Mouse (Mus musculus) MEL (cell line): Measurements from ENCODE around the gene Hpn. TPM values are rescaled to one million over a fixed set of nuclear protein-coding genes. Genes with fewer than 3 reads are reported as not detected.

Source experiments
- DNase-seq: peaks from one replicate; pipeline ENCODE4 v3.0.0; 2011; ENCODE audit warnings: low read depth, low spot score
- H3K27ac ChIP-seq: 2 replicates; pipeline ENCODE4 v1.5.1; 2012; ENCODE audit warnings: low read depth, mild to moderate bottlenecking, control low read depth, low read length, moderate library complexity; ENCODE audit not compliant: control insufficient read depth
- H3K27me3 ChIP-seq, 2 experiments: fragments of 150-350 bp in 1 of 2; sonication (generic) in 1 of 2; 2 replicates each; pipeline ENCODE4 v1.6.1; 2012; ENCODE audit warnings: low read length in 2 of 2, mild to moderate bottlenecking in 2 of 2, improper control_type of control experiment in 1 of 2, moderate library complexity in 1 of 2; ENCODE audit not compliant: insufficient read depth in 2 of 2, control insufficient read depth in 1 of 2
- H3K36me3 ChIP-seq, 2 experiments: 2 replicates each; pipeline ENCODE4 v1.6.1; 2012 to 2014; ENCODE audit warnings: low read length in 2 of 2, improper control_type of control experiment in 1 of 2, inconsistent platforms in 1 of 2, mild to moderate bottlenecking in 1 of 2; ENCODE audit not compliant: insufficient read depth in 2 of 2, control insufficient read depth in 1 of 2
- H3K4me1 ChIP-seq, 2 experiments: fragments of 150-350 bp in 1 of 2; sonication (generic) in 1 of 2; 2 replicates each; pipeline ENCODE4 v1.6.1; 2012; ENCODE audit warnings: low read length in 2 of 2, improper control_type of control experiment in 1 of 2, mild to moderate bottlenecking in 1 of 2; ENCODE audit not compliant: insufficient read depth in 2 of 2, control insufficient read depth in 1 of 2
- H3K4me3 ChIP-seq, 2 experiments: fragments of 150-350 bp in 1 of 2; sonication (generic) in 1 of 2; 2 replicates each; pipeline ENCODE4 v1.5.1; 2012; ENCODE audit warnings: low read depth in 2 of 2, low read length in 2 of 2, mild to moderate bottlenecking in 2 of 2, moderate library complexity in 2 of 2, control low read depth in 1 of 2, improper control_type of control experiment in 1 of 2; ENCODE audit not compliant: control insufficient read depth in 1 of 2, insufficient read depth in 1 of 2
- H3K79me2 ChIP-seq: 2 replicates; pipeline ENCODE4 v1.6.1; 2012; ENCODE audit warnings: mild to moderate bottlenecking, low read length, moderate library complexity; ENCODE audit not compliant: control insufficient read depth, poor library complexity, insufficient read depth
- H3K9ac ChIP-seq: 2 replicates; pipeline ENCODE4 v1.6.1; 2012; ENCODE audit warnings: low read depth, mild to moderate bottlenecking, control low read depth, low read length, moderate library complexity; ENCODE audit not compliant: control insufficient read depth, poor library complexity, severe bottlenecking
- H3K9me3 ChIP-seq: fragments of 150-350 bp; sonication (generic); replicated peaks from 2 replicates; pipeline ENCODE4 v1.6.1; 2012; ENCODE audit warnings: mild to moderate bottlenecking, low read length, improper control_type of control experiment, moderate library complexity; ENCODE audit not compliant: insufficient read depth
- BHLHE40 ChIP-seq: IDR thresholded peaks from 2 replicates; pipeline ENCODE4 v1.6.1; 2012; ENCODE audit warnings: low read depth, mild to moderate bottlenecking, inconsistent platforms, low read length, improper control_type of control experiment, borderline replicate concordance
- E2F4 ChIP-seq: IDR thresholded peaks from 2 replicates; pipeline ENCODE4 v1.6.1; 2011; ENCODE audit warnings: low read depth, low read length, improper control_type of control experiment, borderline replicate concordance
- ELF1 ChIP-seq: IDR thresholded peaks from 2 replicates; pipeline ENCODE4 v1.6.1; 2014; ENCODE audit warnings: low read depth, mild to moderate bottlenecking, inconsistent platforms, low read length, improper control_type of control experiment, moderate library complexity
- EP300 ChIP-seq, 2 experiments: IDR thresholded peaks; 2 replicates each; pipeline ENCODE4 v1.6.1; 2011; ENCODE audit warnings: improper control_type of control experiment in 2 of 2, low read length in 2 of 2, low read depth in 1 of 2, mild to moderate bottlenecking in 1 of 2
- ETS1 ChIP-seq: IDR thresholded peaks from 2 replicates; pipeline ENCODE4 v1.6.1; 2012; ENCODE audit warnings: low read depth, mild to moderate bottlenecking, inconsistent platforms, low read length, improper control_type of control experiment, moderate library complexity
- GABPA ChIP-seq: IDR thresholded peaks from 2 replicates; pipeline ENCODE4 v1.6.1; 2012; ENCODE audit warnings: low read depth, mild to moderate bottlenecking, inconsistent platforms, low read length, improper control_type of control experiment, moderate library complexity
- GATA1 ChIP-seq: IDR thresholded peaks from 2 replicates; pipeline ENCODE4 v1.6.1; 2011; ENCODE audit warnings: low read depth, low read length, improper control_type of control experiment
- KAT2A ChIP-seq: conservative IDR thresholded peaks from 2 replicates; pipeline ENCODE4 v1.6.1; 2012; ENCODE audit warnings: low read depth, low read length, improper control_type of control experiment, inconsistent platforms
- MAFK ChIP-seq: IDR thresholded peaks from 2 replicates; pipeline ENCODE4 v1.6.1; 2011; ENCODE audit warnings: low read depth, mild to moderate bottlenecking, low read length, improper control_type of control experiment, borderline replicate concordance
- MAX ChIP-seq: IDR thresholded peaks from 2 replicates; pipeline ENCODE4 v1.6.1; 2011; ENCODE audit warnings: low read length, improper control_type of control experiment
- MAZ ChIP-seq: IDR thresholded peaks from 2 replicates; pipeline ENCODE4 v1.6.1; 2012; ENCODE audit warnings: low read depth, mild to moderate bottlenecking, inconsistent platforms, low read length, improper control_type of control experiment
- MEF2A ChIP-seq: IDR thresholded peaks from 2 replicates; pipeline ENCODE4 v1.6.1; 2014; ENCODE audit warnings: low read depth, mild to moderate bottlenecking, inconsistent platforms, low read length, improper control_type of control experiment; ENCODE audit not compliant: poor library complexity, insufficient replicate concordance, severe bottlenecking; ENCODE audit errors: extremely low read depth
- NELFE ChIP-seq: IDR thresholded peaks from 2 replicates; pipeline ENCODE4 v1.6.1; 2011; ENCODE audit warnings: low read depth, low read length, improper control_type of control experiment
- NRF1 ChIP-seq: IDR thresholded peaks from 2 replicates; pipeline ENCODE4 v1.6.1; 2014; ENCODE audit warnings: low read depth, mild to moderate bottlenecking, inconsistent platforms, low read length, improper control_type of control experiment, moderate library complexity; ENCODE audit not compliant: poor library complexity, insufficient read depth, severe bottlenecking
- POLR2A ChIP-seq, 2 experiments: IDR thresholded peaks; 2 replicates each; pipeline ENCODE4 v1.6.1; 2011 to 2012; ENCODE audit warnings: low read length in 2 of 2, mild to moderate bottlenecking in 2 of 2, control low read depth in 1 of 2, improper control_type of control experiment in 1 of 2, low read depth in 1 of 2, moderate library complexity in 1 of 2; ENCODE audit not compliant: control insufficient read depth in 1 of 2, insufficient read depth in 1 of 2, poor library complexity in 1 of 2
- POLR2AphosphoS2 ChIP-seq: IDR thresholded peaks from 2 replicates; pipeline ENCODE4 v1.6.1; 2011; ENCODE audit warnings: low read length, improper control_type of control experiment
- RAD21 ChIP-seq: IDR thresholded peaks from 2 replicates; pipeline ENCODE4 v1.6.1; 2011; ENCODE audit warnings: mild to moderate bottlenecking, low read depth, low read length, improper control_type of control experiment
- SIN3A ChIP-seq: IDR thresholded peaks from 2 replicates; pipeline ENCODE4 v1.6.1; 2012; ENCODE audit warnings: low read length, improper control_type of control experiment, inconsistent platforms
- SMC3 ChIP-seq: IDR thresholded peaks from 2 replicates; pipeline ENCODE4 v1.6.1; 2011; ENCODE audit warnings: low read depth, low read length, improper control_type of control experiment
- TAL1 ChIP-seq: IDR thresholded peaks from 2 replicates; pipeline ENCODE4 v1.6.1; 2012; ENCODE audit warnings: mild to moderate bottlenecking, inconsistent platforms, low read length, moderate library complexity, mixed read lengths
- TCF12 ChIP-seq: IDR thresholded peaks from 2 replicates; pipeline ENCODE4 v1.6.1; 2014; ENCODE audit warnings: low read depth, mild to moderate bottlenecking, inconsistent platforms, low read length, improper control_type of control experiment, moderate library complexity
- USF1 ChIP-seq: IDR thresholded peaks from 2 replicates; pipeline ENCODE4 v1.6.1; 2014; ENCODE audit warnings: low read depth, mild to moderate bottlenecking, inconsistent platforms, low read length, improper control_type of control experiment, moderate library complexity
- ZC3H11A ChIP-seq: IDR thresholded peaks from 2 replicates; pipeline ENCODE4 v1.6.1; 2012; ENCODE audit warnings: low read depth, mild to moderate bottlenecking, inconsistent platforms, low read length, improper control_type of control experiment
- ZMIZ1 ChIP-seq: IDR thresholded peaks from 2 replicates; pipeline ENCODE4 v1.6.1; 2012; ENCODE audit warnings: low read depth, mild to moderate bottlenecking, inconsistent platforms, low read length, improper control_type of control experiment, moderate library complexity
- ZNF384 ChIP-seq: IDR thresholded peaks from 2 replicates; pipeline ENCODE4 v1.6.1; 2012; ENCODE audit warnings: low read depth, mild to moderate bottlenecking, inconsistent platforms, low read length, improper control_type of control experiment
- polyA plus RNA-seq, 2 experiments: library from polyadenylated mRNA; stranded (reverse) in 1 of 2; unstranded in 1 of 2; fragments of >175 nt in 1 of 2; fragments of >200 nt in 1 of 2; gene quantifications; 2 replicates each; pipeline versions ENCODE4 v1.2.1 to v1.2.4; 2012; ENCODE audit warnings: low replicate concordance in 2 of 2, low read depth in 1 of 2; ENCODE audit not compliant: insufficient read length in 2 of 2, insufficient read depth in 1 of 2, missing spikeins in 1 of 2
- total RNA-seq: library from RNA; depleted of rRNA; stranded (reverse); fragments of 300-350 nt; gene quantifications from 2 replicates; pipeline ENCODE4 v1.2.3, GENCODE M21; 2012

Hpn gene
- total and polyA plus RNA-seq, 3 experiments, result 1.1 to 1.6 TPM; not detected in 1

DNA sequence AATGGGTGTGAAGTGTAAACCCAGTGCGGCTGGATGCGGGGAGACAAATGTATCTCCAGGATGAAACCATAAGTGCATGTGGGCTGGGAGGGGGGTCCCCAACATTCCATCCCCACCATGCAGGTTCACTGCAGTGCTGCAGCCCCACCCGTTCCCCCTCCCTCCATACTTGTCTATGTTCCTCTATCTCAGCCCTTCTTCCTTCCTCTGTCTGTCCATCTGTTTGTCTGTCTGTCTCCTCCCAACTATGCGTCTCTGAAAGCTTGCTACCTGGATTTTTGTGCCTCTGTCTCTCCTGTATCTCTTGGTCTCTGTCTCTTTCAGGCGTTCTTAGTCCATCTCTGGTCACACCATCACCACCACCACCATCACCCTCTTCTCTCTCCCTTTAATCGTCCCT, 64.6 kb downstream of the Hpn start:
- no peak overlapping the region for H3K27ac ChIP-seq
- no peak overlapping the region for H3K9ac ChIP-seq
- H3K9me3 ChIP-seq, result no peaks in the 10 kb centered on the region
- H3K79me2 ChIP-seq, result no peaks in the 10 kb centered on the region
- no peaks in the 10 kb centered on the region; a peak in 1 of 4 replicates for H3K27me3 ChIP-seq
- no peaks in the 10 kb centered on the region; a peak in 1 of 4 replicates for H3K4me1 ChIP-seq
- H3K36me3 ChIP-seq, result no peaks in the 10 kb centered on the region
- no peak for TF ChIP-seq NRF1
- TF ChIP-seq SMC3, result no peak
- no peak for TF ChIP-seq GABPA
- no peak for TF ChIP-seq MAX
- TF ChIP-seq TCF12, result no peak
- TF ChIP-seq MAFK, result no peak
- no peak for TF ChIP-seq NELFE
- no peak for TF ChIP-seq GATA1
- no peak for TF ChIP-seq TAL1
- TF ChIP-seq ZC3H11A, result no peak
- TF ChIP-seq MEF2A, result no peak
- TF ChIP-seq ZMIZ1, result no peak
- no peak for TF ChIP-seq POLR2A (IDR thresholded peaks at IDR 0.05; ENCODE audit: control insufficient read depth in 1 of 2, insufficient read depth in 1 of 2, low read depth in 1 of 2, low read length in 2 of 2, poor library complexity in 1 of 2)
- no peak for TF ChIP-seq ZNF384
- no peak for TF ChIP-seq BHLHE40
- TF ChIP-seq SIN3A, result no peak
- no peak for TF ChIP-seq EP300 (IDR thresholded peaks at IDR 0.05; ENCODE audit: low read depth in 1 of 2, low read length in 2 of 2)
- TF ChIP-seq POLR2AphosphoS2, result no peak
- TF ChIP-seq MAZ, result no peak
- TF ChIP-seq E2F4, result no peak
- DNase-seq, result no peak
- no peak overlapping the region for H3K4me3 ChIP-seq

GRCm38 (mm10) chr7:31049846-31050281, 65.2 kb downstream of the Hpn start:
- Histone ChIP-seq H3K9ac (no peak overlapping the region), H3K4me3 (no peak overlapping the region), H3K4me1 (no peaks in the 10 kb centered on the region; a peak in 1 of 4 replicates), H3K27me3 (no peaks in the 10 kb centered on the region; a peak in 1 of 4 replicates), H3K36me3 (no peaks in the 10 kb centered on the region), H3K9me3 (no peaks in the 10 kb centered on the region), H3K27ac (no peak overlapping the region), H3K79me2 (no peaks in the 10 kb centered on the region)
- DNase-seq, result no peak
- TF ChIP-seq SMC3, result no peak
- TF ChIP-seq ZNF384, result no peak
- no peak for TF ChIP-seq EP300 (IDR thresholded peaks at IDR 0.05; ENCODE audit: low read depth in 1 of 2, low read length in 2 of 2)
- TF ChIP-seq ETS1, result no peak
- no peak for TF ChIP-seq USF1
- TF ChIP-seq ELF1, result no peak
- no peak for TF ChIP-seq KAT2A
- TF ChIP-seq RAD21, result no peak
- TF ChIP-seq MEF2A, result no peak
- no peak for TF ChIP-seq GATA1
- TF ChIP-seq E2F4, result no peak
